Mouse (Mus musculus) CH12.LX (cell line): ENCODE results near the gene Csrnp1. TPM values are rescaled to one million over a fixed set of nuclear protein-coding genes. Genes with fewer than 3 reads are reported as not detected.

Source experiments
- DNase-seq: peaks from one replicate; pipeline ENCODE4 v3.0.0-alpha.2; 2013; ENCODE audit errors: extremely low read depth
- H3K27ac ChIP-seq: 2 replicates; pipeline ENCODE4 v1.5.1; 2012; ENCODE audit warnings: low read depth, mild to moderate bottlenecking, control low read depth, moderate library complexity; ENCODE audit not compliant: insufficient read depth
- H3K27me3 ChIP-seq: replicated peaks from 2 replicates; pipeline ENCODE3; 2012; ENCODE audit warnings: inconsistent platforms
- H3K36me3 ChIP-seq, 2 experiments: replicated peaks in 1 of 2; 2 replicates each; pipeline versions ENCODE3 to v1.6.1; 2012; ENCODE audit warnings: inconsistent platforms in 1 of 2, low read length in 1 of 2, mild to moderate bottlenecking in 1 of 2, mixed read lengths in 1 of 2, moderate library complexity in 1 of 2; ENCODE audit not compliant: control insufficient read depth in 1 of 2, insufficient read depth in 1 of 2
- H3K4me1 ChIP-seq, 2 experiments: 2 replicates each; pipeline ENCODE4 v1.6.1; 2012; ENCODE audit warnings: inconsistent platforms in 1 of 2, moderate library complexity in 1 of 2; ENCODE audit not compliant: insufficient read depth in 2 of 2, control insufficient read depth in 1 of 2
- H3K4me2 ChIP-seq: 2 replicates; pipeline ENCODE4 v1.6.1; 2012; ENCODE audit warnings: low read depth, mild to moderate bottlenecking, control low read depth; ENCODE audit not compliant: poor library complexity, insufficient read depth, severe bottlenecking
- H3K4me3 ChIP-seq, 3 experiments: fragments of 150-350 bp in 1 of 3; sonication (generic) in 1 of 3; replicated peaks in 1 of 3; 2 replicates each; pipeline versions ENCODE3 to v1.5.1; 2011 to 2012; ENCODE audit warnings: low read depth in 2 of 3, low read length in 2 of 3, mild to moderate bottlenecking in 2 of 3, moderate library complexity in 2 of 3, control low read depth in 1 of 3, improper control_type of control experiment in 1 of 3, inconsistent platforms in 1 of 3, mixed read lengths in 1 of 3; ENCODE audit not compliant: poor library complexity in 1 of 3
- H3K79me2 ChIP-seq: replicated peaks from 2 replicates; pipeline ENCODE4 v1.6.1; 2012; ENCODE audit warnings: mild to moderate bottlenecking, moderate library complexity; ENCODE audit not compliant: control insufficient read depth, poor library complexity, insufficient read depth, severe bottlenecking; ENCODE audit errors: extremely low read depth
- H3K9ac ChIP-seq: 2 replicates; pipeline ENCODE4 v1.6.1; 2012; ENCODE audit warnings: low read depth, mild to moderate bottlenecking, control low read depth, moderate library complexity; ENCODE audit not compliant: insufficient read depth
- H3K9me3 ChIP-seq: replicated peaks from 2 replicates; pipeline ENCODE3; 2012; ENCODE audit warnings: low read length, inconsistent platforms, mixed read lengths
- BHLHE40 ChIP-seq: IDR thresholded peaks from 2 replicates; pipeline ENCODE4 v1.6.1; 2011; ENCODE audit warnings: mild to moderate bottlenecking, low read depth, low read length, improper control_type of control experiment
- CHD1 ChIP-seq: IDR thresholded peaks from 2 replicates; pipeline ENCODE4 v1.6.1; 2012; ENCODE audit warnings: low read depth, low read length, improper control_type of control experiment, inconsistent platforms
- CHD2 ChIP-seq: IDR thresholded peaks from 2 replicates; pipeline ENCODE4 v1.6.1; 2011; ENCODE audit warnings: low read length, improper control_type of control experiment
- CTCF ChIP-seq, 2 experiments: IDR thresholded peaks in 1 of 2; conservative IDR thresholded peaks in 1 of 2; 2 replicates each; pipeline ENCODE4 v1.5.1; 2011 to 2012; ENCODE audit warnings: low read depth in 2 of 2, low read length in 2 of 2, improper control_type of control experiment in 1 of 2, inconsistent platforms in 1 of 2, mild to moderate bottlenecking in 1 of 2, moderate library complexity in 1 of 2
- E2F4 ChIP-seq: IDR thresholded peaks from 2 replicates; pipeline ENCODE4 v1.6.1; 2011; ENCODE audit warnings: low read depth, low read length, improper control_type of control experiment; ENCODE audit not compliant: insufficient replicate concordance
- ELF1 ChIP-seq: IDR thresholded peaks from 2 replicates; pipeline ENCODE4 v1.6.1; 2014; ENCODE audit warnings: low read depth, mild to moderate bottlenecking, inconsistent platforms, low read length, improper control_type of control experiment
- EP300 ChIP-seq: IDR thresholded peaks from 2 replicates; pipeline ENCODE4 v1.6.1; 2011; ENCODE audit warnings: low read length, improper control_type of control experiment
- ETS1 ChIP-seq: conservative IDR thresholded peaks from 2 replicates; pipeline ENCODE4 v1.6.1; 2012; ENCODE audit warnings: low read depth, mild to moderate bottlenecking, inconsistent platforms, low read length, improper control_type of control experiment, moderate library complexity
- GABPA ChIP-seq: IDR thresholded peaks from 2 replicates; pipeline ENCODE4 v1.6.1; 2012; ENCODE audit warnings: low read depth, low read length, improper control_type of control experiment, inconsistent platforms; ENCODE audit not compliant: insufficient replicate concordance
- IRF4 ChIP-seq: IDR thresholded peaks from 2 replicates; pipeline ENCODE4 v1.6.1; 2014; ENCODE audit warnings: low read depth, mild to moderate bottlenecking, inconsistent platforms, low read length, improper control_type of control experiment
- JUN ChIP-seq: IDR thresholded peaks from 2 replicates; pipeline ENCODE4 v1.6.1; 2011; ENCODE audit warnings: low read depth, mild to moderate bottlenecking, low read length, improper control_type of control experiment, moderate library complexity; ENCODE audit not compliant: insufficient read depth
- JUND ChIP-seq: conservative IDR thresholded peaks from 2 replicates; pipeline ENCODE4 v1.6.1; 2011; ENCODE audit warnings: low read depth, low read length, improper control_type of control experiment
- KAT2A ChIP-seq: IDR thresholded peaks from 2 replicates; pipeline ENCODE4 v1.6.1; 2012; ENCODE audit warnings: low read length, improper control_type of control experiment, inconsistent platforms; ENCODE audit not compliant: insufficient replicate concordance
- MAX ChIP-seq: IDR thresholded peaks from 2 replicates; pipeline ENCODE4 v1.6.1; 2011; ENCODE audit warnings: low read length, improper control_type of control experiment
- MAZ ChIP-seq: IDR thresholded peaks from 2 replicates; pipeline ENCODE4 v1.6.1; 2012; ENCODE audit warnings: low read depth, mild to moderate bottlenecking, inconsistent platforms, low read length, improper control_type of control experiment, moderate library complexity
- MEF2A ChIP-seq: IDR thresholded peaks from 2 replicates; pipeline ENCODE4 v1.6.1; 2014; ENCODE audit warnings: low read depth, mild to moderate bottlenecking, inconsistent platforms, low read length, improper control_type of control experiment, borderline replicate concordance
- MXI1 ChIP-seq: IDR thresholded peaks from 2 replicates; pipeline ENCODE4 v1.6.1; 2011; ENCODE audit warnings: mild to moderate bottlenecking, low read depth, low read length, improper control_type of control experiment
- NELFE ChIP-seq: IDR thresholded peaks from 2 replicates; pipeline ENCODE4 v1.6.1; 2011; ENCODE audit warnings: low read depth, low read length, improper control_type of control experiment
- NRF1 ChIP-seq: IDR thresholded peaks from 2 replicates; pipeline ENCODE4 v1.6.1; 2014; ENCODE audit warnings: low read depth, mild to moderate bottlenecking, inconsistent platforms, low read length, improper control_type of control experiment, moderate library complexity
- POLR2A ChIP-seq: IDR thresholded peaks from 2 replicates; pipeline ENCODE4 v1.6.1; 2011; ENCODE audit warnings: low read depth, mild to moderate bottlenecking, improper control_type of control experiment, low read length
- RAD21 ChIP-seq: IDR thresholded peaks from 2 replicates; pipeline ENCODE4 v1.6.1; 2011; ENCODE audit warnings: low read depth, mild to moderate bottlenecking, low read length, improper control_type of control experiment, moderate library complexity
- RCOR1 ChIP-seq: conservative IDR thresholded peaks from 2 replicates; pipeline ENCODE4 v1.6.1; 2012; ENCODE audit warnings: low read depth, mild to moderate bottlenecking, inconsistent platforms, low read length, improper control_type of control experiment
- SIN3A ChIP-seq: IDR thresholded peaks from 2 replicates; pipeline ENCODE4 v1.6.1; 2012; ENCODE audit warnings: low read length, improper control_type of control experiment, inconsistent platforms
- SMC3 ChIP-seq: IDR thresholded peaks from 2 replicates; pipeline ENCODE4 v1.6.1; 2011; ENCODE audit warnings: low read depth, low read length, improper control_type of control experiment
- TCF12 ChIP-seq: IDR thresholded peaks from 2 replicates; pipeline ENCODE4 v1.6.1; 2014; ENCODE audit warnings: low read depth, mild to moderate bottlenecking, inconsistent platforms, low read length, improper control_type of control experiment
- UBTF ChIP-seq: IDR thresholded peaks from 2 replicates; pipeline ENCODE4 v1.6.1; 2012; ENCODE audit warnings: low read depth, mild to moderate bottlenecking, inconsistent platforms, low read length, improper control_type of control experiment, moderate library complexity
- ZKSCAN1 ChIP-seq: IDR thresholded peaks from 2 replicates; pipeline ENCODE4 v1.6.1; 2012; ENCODE audit warnings: low read depth, inconsistent platforms, low read length, improper control_type of control experiment, borderline replicate concordance
- ZNF384 ChIP-seq: IDR thresholded peaks from 2 replicates; pipeline ENCODE4 v1.6.1; 2012; ENCODE audit warnings: low read depth, low read length, improper control_type of control experiment, inconsistent platforms
- dilution Hi-C: fragments of 300-500 bp; cut with MboI; formaldehyde crosslinking; loops from 2 replicates; pipeline ENCODE4 v1.14.3; 2020; ENCODE audit warnings: low sequenced_read_pairs; ENCODE audit not compliant: extremely low pct_unique_long_range_greater_than_20kb, extremely low pct_ligation_motif_present
- in situ Hi-C: fragments of 300-500 bp; cut with MboI; formaldehyde crosslinking; loops from 3 replicates; pipeline ENCODE4 v1.14.3; 2019; ENCODE audit warnings: low sequenced_read_pairs, low pct_ligation_motif_present, low pct_unique_long_range_greater_than_20kb, mixed read lengths
- polyA plus RNA-seq: library from polyadenylated mRNA; unstranded; fragments of >175 nt; gene quantifications from 2 replicates; pipeline ENCODE4 v1.2.1, GENCODE M21; 2012; ENCODE audit warnings: low read depth; ENCODE audit not compliant: insufficient read length
- total RNA-seq, 2 experiments: library from RNA; depleted of rRNA; stranded (reverse); fragments of 300-350 nt in 1 of 2; fragments of >200 nt in 1 of 2; gene quantifications; 2 replicates each; pipeline ENCODE4 v1.2.3; 2012 to 2014

Gene Csrnp1
- total and polyA plus RNA-seq, 3 experiments = 7.8 to 15.5 (median 8.6) TPM

DNA sequence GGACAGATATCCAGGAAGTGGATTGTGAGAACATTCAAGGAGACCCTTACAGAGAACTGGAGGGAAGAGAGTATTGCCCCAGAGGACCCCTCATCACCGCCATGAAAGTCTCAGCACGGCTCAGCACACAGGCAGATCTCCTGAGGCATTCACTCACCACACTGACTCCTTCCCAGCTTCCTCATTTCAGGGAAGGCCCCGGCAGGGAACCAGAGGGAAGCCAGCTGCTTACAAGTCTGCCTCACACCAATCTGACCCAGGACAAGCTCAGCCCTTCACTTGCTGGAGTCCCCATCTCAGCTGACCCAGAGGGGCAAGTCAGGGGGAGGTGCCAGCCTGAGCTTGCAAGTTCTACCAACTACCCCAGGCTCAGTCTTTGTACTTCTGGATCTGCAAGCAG lies 35.7 kb downstream of the Csrnp1 start:
- peaks cover 14 to 50% of the 10 kb centered on the region in 2 experiments for H3K4me1 ChIP-seq
- no peak overlapping the region for H3K9ac ChIP-seq
- H3K4me3 ChIP-seq = no peak overlapping the region
- no peaks in the 10 kb centered on the region for H3K36me3 ChIP-seq
- no peak for TF ChIP-seq ETS1
- no peak for TF ChIP-seq IRF4
- TF ChIP-seq JUND = no peak
- TF ChIP-seq UBTF = no peak
- no peak for TF ChIP-seq CHD2
- TF ChIP-seq ZKSCAN1 = no peak
- no peak for TF ChIP-seq MXI1
- TF ChIP-seq MAZ = no peak
- TF ChIP-seq CTCF (conservative IDR thresholded peaks at IDR 0.05 in 1 of 2, IDR thresholded peaks at IDR 0.05 in 1 of 2; ENCODE audit: low read depth in 2 of 2, low read length in 2 of 2) = no peak
- no peak for TF ChIP-seq E2F4
- no peak for TF ChIP-seq NRF1
- TF ChIP-seq BHLHE40 = no peak
- TF ChIP-seq SIN3A = no peak
- no peak for TF ChIP-seq RCOR1
- no peak for TF ChIP-seq NELFE
- no peak for TF ChIP-seq ELF1
- TF ChIP-seq TCF12 = no peak
- no peak for TF ChIP-seq MAX
- TF ChIP-seq SMC3 = no peak
- no peak for TF ChIP-seq EP300
- H3K9me3 ChIP-seq = no peaks in the 10 kb centered on the region
- H3K4me2 ChIP-seq = no peak overlapping the region
- dilution Hi-C loops (no loop called here), in situ Hi-C loops (no loop called here)
- no peak overlapping the region for H3K27ac ChIP-seq
- H3K79me2 ChIP-seq = no peaks in the 10 kb centered on the region
- H3K27me3 ChIP-seq = no peaks in the 10 kb centered on the region
- no peak for DNase-seq

DNA sequence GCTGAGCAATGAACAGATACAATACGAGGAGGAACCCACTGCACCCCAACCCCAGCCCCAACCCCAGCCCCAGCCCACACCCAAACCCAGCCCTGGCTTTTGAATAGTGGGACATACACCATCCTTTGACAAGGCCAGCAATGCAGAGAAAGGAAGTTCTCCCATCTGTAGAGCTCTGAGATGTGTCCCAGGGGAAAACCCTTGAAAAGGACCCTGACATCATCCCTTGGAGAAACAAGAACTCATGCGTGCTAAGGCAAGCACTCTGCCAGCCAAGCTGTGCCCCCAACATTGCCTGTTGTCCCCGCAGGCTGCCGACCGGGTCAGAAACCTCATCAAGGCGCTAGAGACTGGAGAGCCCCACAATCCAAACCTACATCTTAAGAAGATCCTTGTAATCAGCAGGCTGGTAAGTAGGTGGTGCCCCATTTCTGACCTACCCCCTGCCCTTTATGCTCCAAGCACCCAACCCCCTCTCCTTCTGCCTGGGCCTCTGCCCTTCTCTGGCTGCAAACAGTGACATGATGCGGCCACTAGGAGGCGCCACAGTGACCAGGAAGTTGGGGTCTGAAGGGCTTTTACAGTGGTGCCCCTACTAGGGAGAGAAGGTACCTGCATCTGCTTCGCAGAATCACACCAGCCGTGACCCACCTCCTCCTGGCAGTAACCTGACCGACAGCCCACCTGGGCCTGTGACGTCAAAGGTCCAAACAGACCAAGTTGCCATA lies 39.1 kb downstream of the Csrnp1 start:
- H3K9me3 ChIP-seq = no peaks in the 10 kb centered on the region
- H3K36me3 ChIP-seq = no peaks in the 10 kb centered on the region
- H3K4me2 ChIP-seq = no peak overlapping the region
- H3K4me3 ChIP-seq = no peak overlapping the region
- no peak overlapping the region for H3K27ac ChIP-seq
- dilution Hi-C loops (no loop called here), in situ Hi-C loops (no loop called here)
- TF ChIP-seq MEF2A = peak; percentile 42; the same call in 1 of the 2 replicates
- peak; percentile 64 to 87; a peak in 3 of 4 replicates for TF ChIP-seq CTCF (conservative IDR thresholded peaks at IDR 0.05 in 1 of 2, IDR thresholded peaks at IDR 0.05 in 1 of 2; ENCODE audit: low read depth in 2 of 2, low read length in 2 of 2)
- no peak for TF ChIP-seq CHD1
- peak; percentile 12; the same call in 1 of the 2 replicates for TF ChIP-seq IRF4
- no peak for TF ChIP-seq GABPA
- no peak for TF ChIP-seq E2F4
- TF ChIP-seq ZNF384 = no peak
- no peak for TF ChIP-seq JUND
- peak; percentile 62 for TF ChIP-seq SMC3
- no peak for TF ChIP-seq NELFE
- TF ChIP-seq KAT2A = no peak
- peak; percentile 89 for TF ChIP-seq ELF1
- TF ChIP-seq RAD21 = peak; percentile 28
- no peak for TF ChIP-seq EP300
- TF ChIP-seq JUN = peak; percentile 55
- no peak for TF ChIP-seq SIN3A
- no peak for TF ChIP-seq POLR2A
- H3K9ac ChIP-seq = no peak overlapping the region
- DNase-seq = peak; percentile 83
- peaks cover 14 to 60% of the 10 kb centered on the region in 2 experiments for H3K4me1 ChIP-seq
- H3K27me3 ChIP-seq = no peaks in the 10 kb centered on the region
- H3K79me2 ChIP-seq = no peaks in the 10 kb centered on the region
